Mouse (Mus musculus) right cerebral cortex, adult 2 months (tissue): ENCODE results near the gene Klhl24.
"Not testable (repeated sequence)": the region's sequence is repeated elsewhere in the genome, so short reads cannot be mapped to it uniquely, and the experiment has no call there.

Experiments
- DNase-seq, 2 experiments: peaks; one replicate each; pipeline ENCODE4 v3.0.0; 2021 to 2022; ENCODE audit warnings: low spot score in 2 of 2

Klhl24 gene

DNA sequence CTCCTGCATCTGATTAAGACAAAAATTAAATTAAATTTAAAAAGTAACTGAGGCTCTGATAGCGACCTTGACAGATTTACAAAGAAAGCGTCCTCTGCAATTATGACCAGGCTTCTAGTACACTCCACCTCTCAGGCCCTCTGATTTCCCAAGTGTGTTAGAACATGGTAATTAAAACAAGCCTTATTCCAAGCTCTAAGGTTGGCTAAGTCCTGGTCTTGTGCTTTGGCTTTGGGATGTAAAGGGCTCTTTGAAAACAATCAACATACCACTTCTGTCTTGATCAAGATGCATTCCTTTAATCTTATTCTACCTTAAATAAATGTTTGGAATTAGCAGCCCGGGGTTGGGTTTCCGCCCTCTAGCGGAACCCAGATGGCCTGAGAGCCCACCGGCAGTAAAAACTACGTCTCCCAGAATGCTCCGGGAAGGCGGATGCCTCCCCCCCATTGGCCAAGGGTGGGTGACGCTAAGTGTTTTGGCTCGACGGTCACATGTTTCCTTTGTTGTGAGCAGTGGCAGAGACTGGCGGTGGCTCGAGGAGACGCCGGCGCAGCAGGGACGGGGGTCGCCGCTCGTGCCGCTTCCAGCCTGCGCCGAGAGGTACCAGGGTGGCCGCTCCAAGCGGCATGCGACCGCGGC lies at the start of gene Klhl24:
Klhl24 (plus strand) TSS at position 474 of the 642 bp plus-strand sequence.
- DNase-seq: peak; percentile 93

DNA sequence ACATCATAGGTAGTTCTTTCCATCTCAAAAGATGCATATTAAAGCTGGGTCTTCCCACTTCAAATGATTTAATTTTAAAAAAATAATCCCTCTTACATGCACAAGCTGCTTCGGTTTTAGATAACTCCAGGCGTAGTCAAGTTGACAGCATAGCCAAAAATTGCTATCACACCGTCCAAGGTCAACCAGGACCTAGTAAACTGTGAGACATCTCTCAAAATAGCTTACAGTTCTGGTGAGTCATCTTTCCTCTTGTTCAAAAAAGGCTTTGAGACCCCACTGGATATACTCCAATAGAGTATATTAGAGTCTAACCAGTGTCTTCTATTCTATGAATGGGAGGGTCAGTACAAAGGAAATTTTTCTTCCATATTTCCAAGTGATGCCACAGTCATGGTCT lies 44.7 kb upstream of the Klhl24 start:
- no peak for DNase-seq

DNA sequence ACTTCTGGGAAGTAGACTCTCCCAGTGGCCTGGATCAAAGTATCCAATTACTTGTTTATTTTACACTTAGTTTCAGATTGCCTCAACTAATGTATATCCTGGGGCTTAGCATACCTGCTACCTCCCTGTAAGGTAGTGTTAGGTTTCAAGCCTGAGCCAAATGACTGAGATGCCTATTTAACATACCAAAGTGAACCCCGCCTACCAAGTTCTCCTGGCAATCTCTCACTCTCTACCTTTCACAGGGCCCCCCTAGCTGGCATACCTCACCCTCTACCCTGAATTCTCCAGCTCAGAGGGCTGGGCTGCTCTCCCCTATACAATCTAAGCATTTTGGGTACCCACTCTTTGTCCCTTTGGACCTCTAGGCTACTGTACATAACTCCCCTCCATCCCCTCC lies 24.6 kb upstream of the Klhl24 start:
- no peak for DNase-seq

DNA sequence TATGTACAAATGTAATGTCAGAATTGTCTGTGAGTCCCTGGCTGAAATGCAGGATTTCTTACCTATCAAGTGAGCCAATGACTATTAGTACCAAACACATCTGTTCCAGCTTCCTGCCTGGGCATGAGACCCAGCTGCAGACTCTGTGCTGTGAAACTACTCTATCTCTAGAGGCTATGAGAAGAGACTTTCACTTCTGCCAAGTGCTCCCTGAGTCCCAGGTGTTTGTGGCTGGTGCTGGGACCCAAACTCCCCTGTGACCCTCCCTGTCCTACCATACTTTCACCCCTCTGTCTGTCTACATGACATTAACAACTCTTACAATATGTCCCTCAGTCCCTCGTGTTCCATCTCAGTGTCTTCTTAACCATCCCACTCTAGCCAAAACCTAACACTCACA lies 20.7 kb upstream of the Klhl24 start:
- DNase-seq: no peak

DNA sequence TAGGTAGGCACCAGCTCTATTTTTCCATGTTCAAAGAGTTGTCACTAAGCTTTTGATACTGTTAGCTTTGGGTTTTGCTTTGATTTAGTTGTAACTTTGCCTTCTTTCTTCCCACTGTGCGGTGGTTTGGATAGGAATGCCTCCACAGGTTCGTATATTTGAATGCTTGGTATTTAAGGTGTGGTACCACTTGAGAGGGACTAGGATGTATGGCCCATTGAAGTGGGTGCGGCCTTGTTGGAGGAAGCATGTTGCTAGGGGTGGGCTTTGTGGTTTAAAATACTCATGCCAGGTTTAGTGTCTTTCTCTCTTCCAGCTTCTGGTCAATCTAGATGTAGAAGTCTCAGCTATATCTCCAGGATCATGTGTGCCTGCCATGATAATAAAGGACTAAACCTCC lies 17.1 kb upstream of the Klhl24 start:
- DNase-seq: no peak

DNA sequence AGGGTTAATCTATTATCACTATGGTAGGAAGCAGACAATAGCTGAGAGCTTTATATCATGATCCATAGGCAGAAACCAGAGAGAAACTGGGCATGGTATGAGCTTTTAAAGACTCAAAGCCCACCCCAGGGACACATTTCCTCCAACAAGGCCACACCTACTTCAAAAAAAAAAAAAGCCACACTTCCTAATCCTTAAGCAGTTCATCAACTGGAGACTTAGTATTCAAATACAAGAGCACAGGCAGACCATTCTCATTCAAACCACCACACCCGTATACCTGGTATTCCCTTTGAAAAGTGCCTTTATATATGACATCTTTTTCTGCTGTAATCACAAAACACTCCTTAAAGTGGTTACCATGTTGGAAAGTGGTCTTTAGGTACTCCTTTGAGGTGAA lies 12.7 kb upstream of the Klhl24 start:
- no peak for DNase-seq

DNA sequence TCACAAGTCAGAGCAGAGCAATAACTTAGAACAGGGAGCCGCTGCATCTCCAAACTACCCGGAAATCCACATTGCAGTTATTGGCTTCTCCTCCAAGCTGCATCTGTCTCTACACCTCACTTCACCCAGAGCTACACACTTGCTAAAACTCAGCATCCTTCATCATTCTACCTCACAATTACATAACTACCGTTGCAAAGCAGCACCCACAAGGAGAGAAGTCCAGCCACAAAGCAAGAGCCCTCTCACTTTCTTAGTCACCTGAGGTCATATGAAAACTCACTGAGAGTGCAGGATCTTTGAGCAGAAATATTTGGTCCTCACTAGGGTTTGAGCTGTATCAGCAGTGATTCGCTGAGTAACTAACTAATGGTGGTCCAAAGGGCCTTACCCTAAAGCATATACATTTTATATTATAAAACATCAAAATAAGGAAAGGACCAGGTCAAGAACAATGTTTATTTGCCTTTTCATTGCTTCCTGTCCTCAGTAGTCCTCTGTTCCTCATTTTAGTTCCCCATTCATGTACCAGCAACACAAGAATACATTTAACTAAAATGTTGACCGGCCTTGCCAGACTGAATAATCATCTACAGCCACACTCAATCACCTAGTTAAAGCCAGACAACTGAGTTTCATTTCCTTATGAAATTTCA lies 12.0 kb upstream of the Klhl24 start:
- DNase-seq: no peak

DNA sequence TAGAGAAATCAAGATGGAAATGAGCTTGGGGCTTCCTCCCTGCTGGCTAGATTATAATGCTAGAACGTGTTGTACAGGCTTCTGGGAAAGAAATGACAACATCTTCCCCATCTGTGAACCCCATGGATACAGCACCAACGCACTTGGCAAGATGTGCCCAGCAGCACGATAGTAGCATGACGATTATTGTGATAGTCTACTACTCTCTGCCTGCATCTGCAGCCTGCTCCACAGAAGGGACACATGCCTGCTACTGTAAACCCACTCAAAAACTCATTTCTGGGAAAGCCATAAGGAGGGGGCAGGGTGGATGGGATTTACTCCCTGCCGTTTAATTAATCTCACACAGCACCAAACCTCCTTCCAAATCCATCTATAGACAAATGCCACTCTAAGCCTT lies 10.4 kb upstream of the Klhl24 start:
- peak in 1 of 2 experiments; percentile 31 for DNase-seq

DNA sequence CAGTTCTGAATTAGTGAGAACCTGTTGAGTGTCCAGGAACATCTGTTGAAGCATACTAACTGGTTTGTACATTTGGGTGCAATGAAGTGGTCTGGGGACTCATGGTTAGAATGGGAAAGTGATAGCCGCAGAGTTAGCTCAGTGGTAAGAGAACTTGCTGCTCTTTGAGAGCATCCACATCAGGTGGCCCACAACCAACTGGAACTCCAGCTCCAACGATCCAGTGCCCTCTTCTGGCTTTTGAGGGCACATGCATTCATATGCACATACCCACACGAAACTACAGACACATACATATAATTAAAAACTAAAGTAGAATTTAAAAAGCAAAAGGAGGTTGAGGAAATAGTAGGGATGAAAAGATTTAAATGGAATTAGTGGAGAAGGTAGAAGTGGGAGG lies 7.7 kb upstream of the Klhl24 start:
- DNase-seq: no peak

DNA sequence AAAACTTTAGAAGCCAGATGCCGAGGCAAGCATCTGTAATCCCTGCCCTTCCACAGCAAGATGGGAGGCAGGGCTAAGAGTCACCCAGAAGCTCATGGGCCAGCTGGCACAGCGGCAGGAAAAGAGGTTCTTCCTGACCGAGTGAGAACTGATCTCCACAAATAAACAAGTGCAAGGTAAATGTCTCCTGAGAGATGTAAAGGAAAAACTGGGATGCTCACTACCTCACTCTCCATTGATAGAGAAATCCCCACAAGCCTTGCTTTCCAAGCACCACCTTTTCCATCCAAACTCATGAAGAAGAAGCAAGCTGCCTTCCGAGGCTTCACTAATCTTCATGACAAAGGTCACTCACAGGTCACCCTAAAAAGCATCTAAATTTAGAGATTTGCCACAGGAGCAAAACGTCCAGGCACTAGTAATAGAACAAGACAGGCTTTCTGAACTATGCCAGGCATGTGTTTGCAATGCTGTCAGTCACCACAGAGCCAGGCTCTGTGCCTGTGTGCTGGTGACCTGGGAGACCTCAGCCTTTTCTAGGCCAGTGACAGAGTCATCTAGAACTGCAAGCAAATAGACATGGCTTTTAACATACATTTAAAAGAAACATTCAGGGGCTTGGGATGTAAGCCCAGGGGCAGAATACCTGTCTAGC lies 6.3 kb upstream of the Klhl24 start:
- DNase-seq: no peak

DNA sequence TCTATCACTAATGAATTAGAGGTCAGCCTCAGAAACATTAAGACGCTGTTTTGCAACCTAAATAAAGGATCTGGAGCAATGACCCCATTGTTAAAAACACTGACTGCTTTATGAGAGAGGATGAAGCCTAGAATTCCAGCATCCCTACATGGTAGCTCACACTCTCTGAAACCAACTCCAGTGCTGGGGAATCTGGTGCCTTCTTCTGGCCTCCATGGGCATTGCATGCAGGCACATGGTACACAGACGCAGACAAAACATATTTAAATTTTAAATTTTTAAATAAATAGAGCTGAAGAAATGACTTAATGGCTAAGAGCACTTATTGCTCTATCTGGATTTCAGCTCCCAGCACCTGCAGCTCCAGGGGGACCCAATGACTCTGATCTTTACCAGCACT lies 1.4 kb upstream of the Klhl24 start:
- no peak for DNase-seq

DNA sequence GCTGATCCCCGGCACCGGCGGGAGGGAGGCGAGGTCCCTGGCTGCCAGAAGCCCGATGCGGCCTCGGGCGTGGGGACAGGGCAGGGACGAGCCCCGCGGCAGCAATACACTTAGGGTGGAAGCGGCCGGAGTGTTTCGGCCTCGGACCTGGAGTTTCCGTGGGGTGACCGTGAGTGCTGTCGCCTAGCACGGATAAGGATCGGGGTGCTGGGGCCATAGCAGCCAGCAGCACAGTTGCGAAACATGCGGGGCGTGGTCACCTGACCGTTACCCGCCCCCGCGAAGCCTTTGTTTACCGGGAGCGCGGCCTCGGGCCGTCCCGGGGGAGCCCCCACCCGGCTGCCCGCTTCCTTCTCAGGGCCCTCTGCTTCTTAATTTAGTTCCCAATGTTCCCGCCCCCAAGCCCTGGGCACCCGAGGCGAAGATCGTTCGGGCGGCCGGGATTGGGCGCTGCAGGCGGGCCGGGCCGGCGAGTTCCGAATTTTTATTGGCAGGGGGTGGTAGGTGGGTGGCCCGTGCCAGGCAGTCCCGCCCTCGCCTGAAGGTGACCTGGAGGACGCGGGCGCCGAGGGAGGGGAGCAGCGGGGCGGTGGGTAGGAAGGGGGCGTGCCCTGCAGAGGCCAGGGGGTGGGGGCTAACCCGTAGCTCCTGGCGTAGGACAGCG lies 501 bp downstream of the Klhl24 start:
- peak; percentile 86 to 89 for DNase-seq

DNA sequence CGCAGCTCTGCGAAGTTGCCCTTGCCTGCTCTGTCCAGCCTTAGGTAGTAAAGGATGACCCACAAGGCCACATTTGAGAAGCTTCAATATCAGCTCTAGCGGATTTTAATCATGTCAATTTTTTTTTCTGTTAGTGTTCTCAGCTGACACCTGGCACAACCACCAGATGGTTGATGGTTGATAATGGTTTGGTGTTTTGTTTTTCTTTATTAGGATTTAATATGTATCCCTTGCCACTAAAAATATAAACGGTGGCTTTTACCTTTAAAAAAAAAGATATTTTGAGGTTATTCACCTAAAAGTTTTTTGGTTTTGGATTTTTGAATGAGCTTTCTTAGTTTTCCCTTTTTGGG lies 1.0 kb downstream of the Klhl24 start:
- DNase-seq: no peak

DNA sequence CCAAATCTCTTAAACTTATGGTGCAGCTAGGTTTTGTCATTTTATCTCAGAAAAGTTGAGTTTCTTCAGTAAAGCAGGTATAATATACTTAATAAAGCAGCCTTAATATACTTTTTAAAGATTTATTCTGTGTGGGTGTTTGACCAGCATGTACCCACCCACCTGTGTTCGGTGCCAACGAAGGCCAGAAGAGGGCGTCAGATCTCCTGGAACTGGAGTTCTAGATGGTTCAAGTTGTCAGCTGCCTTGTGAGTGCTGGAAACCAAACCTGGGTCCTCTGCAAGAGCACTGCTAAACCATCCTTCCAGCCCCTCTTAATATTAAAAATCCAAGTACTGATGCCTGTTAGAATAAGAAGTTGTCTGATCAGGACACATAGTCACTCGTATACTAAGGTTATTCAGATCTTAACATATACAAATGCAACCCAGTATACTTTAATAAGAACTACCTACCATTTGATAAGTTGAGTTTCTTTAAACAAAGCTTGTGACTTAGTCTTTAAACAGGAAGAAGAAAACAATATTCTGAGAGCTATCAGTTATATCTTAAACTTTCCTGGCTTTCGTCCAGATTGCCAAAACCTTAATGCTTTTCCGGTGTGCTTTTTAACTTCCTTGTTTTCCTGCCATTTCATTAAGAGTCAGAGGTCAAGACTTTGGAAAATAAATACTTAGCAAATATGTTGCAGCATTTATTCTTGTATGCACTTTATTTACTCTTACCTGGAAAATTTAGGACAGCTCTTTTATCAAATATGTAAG lies 1.7 kb downstream of the Klhl24 start:
- DNase-seq: no peak

DNA sequence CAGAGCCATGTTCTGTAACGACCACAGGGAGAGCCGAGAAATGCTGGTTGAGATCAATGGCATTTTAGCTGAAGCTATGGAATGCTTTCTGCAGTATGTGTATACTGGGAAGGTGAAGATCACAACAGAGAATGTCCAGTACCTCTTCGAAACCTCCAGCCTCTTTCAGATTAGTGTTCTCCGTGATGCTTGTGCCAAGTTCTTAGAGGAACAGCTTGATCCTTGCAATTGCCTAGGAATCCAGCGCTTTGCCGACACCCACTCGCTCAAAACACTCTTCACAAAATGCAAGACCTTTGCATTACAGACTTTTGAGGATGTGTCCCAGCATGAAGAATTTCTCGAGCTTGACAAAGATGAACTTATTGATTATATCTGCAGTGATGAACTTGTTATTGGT lies 9.7 kb downstream of the Klhl24 start:
- DNase-seq: peak in 1 of 2 experiments; percentile 25

DNA sequence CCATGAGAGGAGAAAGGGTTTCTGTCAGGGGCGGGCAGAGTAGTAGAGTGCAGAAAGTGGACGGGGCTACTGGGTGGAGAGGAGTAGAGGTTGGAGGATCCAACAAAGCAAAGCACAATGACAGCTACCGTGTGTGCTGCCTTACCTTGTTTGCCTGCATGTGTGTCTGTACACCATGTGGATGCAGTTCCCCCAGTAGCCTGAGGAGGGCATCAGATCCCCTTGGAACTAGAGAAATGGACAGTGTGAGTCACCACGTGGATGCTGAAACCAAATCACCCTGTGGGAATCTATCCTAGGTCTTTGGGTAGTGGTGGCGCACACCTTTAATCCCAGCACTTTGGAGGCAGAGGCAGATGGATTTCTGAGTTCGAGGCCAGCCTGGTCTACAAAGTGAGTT lies 11.6 kb downstream of the Klhl24 start:
- DNase-seq: no peak

DNA sequence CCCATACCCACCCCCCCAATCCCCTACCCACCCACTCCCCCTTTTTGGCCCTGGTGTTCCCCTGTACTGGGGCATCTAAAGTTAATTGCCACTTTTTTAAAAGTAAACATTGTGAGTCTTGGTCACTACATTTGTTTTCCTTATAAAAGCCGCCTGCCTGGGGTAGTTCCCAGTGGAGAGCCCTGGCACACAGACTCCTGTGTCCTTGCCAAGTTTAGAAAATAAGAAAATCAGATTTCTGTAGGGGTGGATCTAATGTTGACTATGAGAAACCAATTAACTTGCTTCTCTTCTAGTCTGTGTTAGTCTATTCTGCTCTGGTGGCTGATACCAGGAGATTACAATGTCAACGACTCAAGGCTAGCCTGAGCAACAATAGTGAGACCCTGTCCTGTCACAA lies 15.3 kb downstream of the Klhl24 start:
- no peak for DNase-seq

DNA sequence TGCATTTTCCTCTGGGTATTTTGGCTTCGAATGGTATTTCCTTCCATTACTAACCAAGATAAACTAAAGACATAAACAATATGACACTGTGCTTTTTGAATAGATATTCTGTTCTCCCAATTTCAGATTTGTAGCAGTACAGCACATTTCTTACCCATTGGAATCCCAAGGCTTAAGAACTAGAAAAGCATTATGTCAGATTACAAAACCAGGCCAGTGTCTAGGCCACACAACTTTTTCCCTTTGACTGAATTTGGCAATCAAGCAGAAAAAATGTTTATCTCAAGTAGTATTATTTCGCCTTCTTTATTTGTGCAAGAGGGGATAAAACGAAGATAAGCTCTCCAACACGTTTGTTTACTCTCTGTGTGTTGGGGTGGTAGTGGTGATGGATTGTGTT lies 18.7 kb downstream of the Klhl24 start:
- DNase-seq: no peak

DNA sequence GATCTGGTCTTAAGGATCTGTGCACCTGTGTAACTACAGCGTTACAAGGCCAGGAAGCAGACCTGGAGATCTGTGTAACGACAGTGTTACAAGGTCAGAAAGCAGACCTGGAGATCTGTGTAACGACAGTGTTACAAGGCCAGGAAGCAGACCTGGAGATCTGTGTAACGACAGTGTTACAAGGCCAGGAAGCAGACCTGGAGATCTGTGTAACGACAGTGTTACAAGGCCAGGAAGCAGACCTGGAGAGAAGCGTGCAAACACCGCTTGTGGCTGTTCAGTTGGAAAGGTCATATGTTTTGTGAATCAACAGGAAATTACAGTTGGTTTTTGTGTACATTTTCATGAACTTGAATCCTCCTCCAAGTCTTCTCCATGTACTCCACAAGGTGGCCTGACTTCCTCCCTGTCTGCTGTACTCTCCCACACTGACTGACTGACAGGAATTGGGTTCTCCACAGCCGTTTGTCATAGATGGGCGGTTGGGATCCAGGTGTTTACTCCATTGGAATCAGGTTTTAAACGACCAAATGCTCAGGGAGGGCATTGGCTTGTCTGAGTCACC lies 29.1 kb downstream of the Klhl24 start:
- not testable (repeated sequence) for DNase-seq

DNA sequence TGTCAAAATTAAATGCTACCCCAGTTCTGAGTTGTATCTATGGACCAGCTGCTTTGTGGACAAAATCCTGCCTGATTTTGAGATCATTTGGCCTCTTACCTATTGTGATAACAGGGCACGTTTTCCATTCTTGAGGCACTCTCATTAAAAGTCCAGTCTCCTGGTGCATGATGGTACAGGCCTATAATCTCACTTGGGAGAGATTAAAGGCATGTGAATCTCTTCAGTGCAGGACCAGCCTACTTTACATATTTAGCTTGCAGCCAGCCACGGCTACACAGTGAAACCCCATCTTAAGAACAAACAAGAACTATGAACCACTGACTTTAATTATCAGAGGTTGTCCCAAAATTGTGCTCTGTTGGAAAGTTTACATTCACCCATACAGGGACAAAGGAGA lies 33.1 kb downstream of the Klhl24 start:
- DNase-seq: no peak

DNA sequence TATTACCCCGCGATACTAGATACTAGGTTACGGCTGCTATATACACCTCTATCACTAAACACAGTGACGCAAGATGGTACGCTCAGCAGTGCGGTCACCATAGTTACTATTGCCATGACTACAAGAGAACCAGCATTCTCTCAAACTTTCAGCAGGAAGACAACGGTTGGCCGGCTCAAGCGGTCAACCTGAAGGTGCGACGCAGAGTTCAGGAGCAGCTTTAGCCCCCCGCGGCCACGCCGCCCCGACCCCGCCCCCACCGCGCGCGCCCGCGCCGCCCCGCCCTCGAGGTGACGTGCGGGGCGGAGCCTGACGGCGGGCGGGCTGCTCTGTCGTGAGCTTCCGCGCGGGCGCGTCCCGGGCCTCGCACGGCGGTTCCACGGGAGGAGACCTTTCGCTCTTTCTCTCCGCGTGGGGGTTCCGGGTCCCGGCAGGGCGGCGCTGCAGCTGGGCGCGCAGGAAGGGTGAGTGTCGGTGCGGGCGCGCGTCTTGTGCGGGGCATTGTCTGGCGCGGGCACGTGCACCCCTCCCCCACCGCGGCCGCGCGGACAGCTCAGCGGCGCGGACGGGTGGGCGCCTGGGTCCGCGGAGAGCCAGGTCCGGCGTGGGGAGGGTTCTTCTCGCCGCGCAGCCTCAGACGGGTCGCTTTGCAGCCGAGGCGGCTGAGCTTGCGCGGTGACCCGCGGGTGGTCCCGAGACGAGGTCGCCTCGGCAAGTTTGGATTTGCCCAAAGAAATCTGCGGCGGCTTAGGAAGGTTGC lies 43.6 kb downstream of the Klhl24 start, which contains the start of gene Yeats2:
Yeats2 (plus strand) TSS at position 292 of the 760 bp plus-strand sequence.
- DNase-seq: peak; percentile 76 to 84
